Mouse (Mus musculus) retina, embryonic 14.5 days (tissue): ENCODE data around the gene Slit2.

Experiments
- DNase-seq: peaks from one replicate; pipeline ENCODE4 v3.0.0-alpha.2; 2015; ENCODE audit warnings: low spot score

Gene Slit2

DNA sequence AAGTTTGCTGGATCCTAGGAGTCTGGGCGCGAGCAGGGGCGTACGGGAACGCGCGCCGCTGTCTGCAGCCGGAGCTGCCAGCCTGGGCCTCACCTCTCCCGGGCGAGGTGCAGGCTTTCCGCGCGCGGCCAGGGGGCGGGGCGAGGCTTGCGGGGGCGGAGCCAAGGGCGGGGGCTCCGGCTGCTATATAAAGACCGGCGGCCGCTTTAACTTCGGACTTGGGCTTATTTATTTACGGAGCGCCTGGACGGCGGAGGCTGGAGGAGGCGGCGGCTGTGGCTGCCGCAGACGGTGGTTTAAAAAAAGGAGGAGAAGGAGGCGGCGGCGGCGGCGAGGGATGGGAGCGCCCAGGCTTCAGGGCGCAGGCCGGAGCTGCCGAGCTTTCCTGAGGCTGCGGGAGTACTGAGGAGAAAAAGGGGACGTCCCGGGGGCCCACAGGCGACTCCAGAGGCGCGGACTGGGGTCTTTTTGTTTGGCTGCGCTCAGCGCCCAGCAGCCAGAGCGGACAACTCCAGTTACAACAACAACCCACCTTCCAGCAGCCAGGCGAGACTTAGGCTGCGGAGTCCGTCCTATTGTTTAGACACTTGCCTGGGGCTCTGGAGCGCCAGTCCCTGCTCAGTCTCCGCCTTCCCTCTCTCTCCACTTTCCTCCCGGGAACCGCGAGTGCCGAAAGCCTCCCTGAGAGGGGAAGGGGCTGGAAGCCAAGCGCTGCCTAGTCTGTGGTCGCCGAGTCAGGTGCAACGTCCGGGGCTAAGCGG, at the start of gene Slit2:
Slit2 (plus strand) TSS at position 198 of the 761 bp plus-strand sequence.
- peak; percentile 87 for DNase-seq

DNA sequence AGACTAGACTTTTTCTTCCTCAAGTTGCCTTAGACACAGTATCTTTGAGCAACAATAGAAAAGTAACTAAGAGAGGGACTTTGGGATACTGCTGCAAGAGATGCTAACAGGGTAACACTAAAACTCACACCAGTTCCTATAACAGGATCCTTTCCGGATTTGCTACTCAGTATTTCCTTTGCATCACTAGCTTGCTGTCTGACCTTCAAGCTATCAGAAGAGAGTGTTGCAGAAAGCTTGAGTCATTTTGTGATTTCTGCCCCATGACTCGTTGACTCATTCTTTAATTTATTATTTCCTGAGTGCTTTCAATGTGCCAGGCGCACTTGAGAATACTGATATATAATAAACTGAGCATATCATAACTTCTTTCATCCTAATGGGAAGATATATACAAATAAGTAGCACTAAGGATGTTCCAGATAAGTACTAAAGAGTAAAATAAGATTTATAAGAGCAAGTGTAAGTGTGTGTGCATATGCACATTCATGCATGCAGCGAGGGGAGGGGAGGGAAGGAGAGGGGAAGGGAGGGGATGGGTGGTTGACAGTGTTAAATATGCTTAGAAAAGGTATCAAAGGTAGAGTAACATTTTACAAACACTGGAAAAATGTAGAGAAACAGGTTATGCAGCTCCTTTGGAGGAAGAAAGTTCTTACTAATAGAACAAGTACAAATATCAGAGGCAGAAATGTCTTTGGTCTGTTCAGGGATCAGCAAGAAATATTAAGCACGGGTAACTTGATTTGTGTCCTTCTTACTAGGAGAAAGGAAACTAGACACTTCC, 44.2 kb upstream of the Slit2 start:
- no peak for DNase-seq

DNA sequence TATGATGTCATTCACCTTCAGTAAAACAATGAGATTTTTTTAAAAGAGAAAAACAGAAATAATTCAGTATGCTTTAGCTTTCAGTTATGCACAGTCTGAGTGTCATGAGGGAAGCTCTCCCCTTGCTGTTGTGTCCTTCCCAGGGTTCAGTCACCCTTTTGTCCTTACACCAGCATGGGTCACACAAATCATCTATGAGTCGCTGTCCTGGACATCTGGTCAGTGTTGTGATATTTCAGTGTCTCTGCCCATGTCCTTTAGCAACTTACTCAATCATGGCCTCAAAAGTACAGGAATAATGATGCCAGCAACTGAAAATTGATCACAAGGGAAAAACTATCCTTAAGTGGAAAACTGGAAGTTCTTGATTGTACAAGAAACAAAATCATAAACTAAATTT, 26.5 kb upstream of the Slit2 start:
- DNase-seq = no peak

DNA sequence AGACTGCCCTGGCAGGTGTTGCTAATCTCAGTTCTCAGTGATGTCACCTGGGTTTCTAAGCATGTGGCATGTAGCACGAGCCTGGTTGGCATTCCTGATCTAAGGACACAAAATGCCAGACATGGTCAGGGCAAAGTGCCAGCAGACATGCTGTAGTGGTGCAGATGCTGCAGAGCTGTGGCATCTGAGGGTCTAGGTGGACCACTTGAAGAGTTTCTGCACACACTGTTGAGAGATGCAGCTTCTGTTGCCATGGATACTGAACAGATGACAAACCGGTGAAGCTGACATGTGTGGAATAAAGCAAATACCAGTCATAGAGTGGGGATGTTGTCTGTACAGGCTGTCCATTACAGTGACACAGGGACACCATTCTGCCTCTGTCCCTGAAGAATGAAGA, 7.1 kb upstream of the Slit2 start:
- DNase-seq = no peak

DNA sequence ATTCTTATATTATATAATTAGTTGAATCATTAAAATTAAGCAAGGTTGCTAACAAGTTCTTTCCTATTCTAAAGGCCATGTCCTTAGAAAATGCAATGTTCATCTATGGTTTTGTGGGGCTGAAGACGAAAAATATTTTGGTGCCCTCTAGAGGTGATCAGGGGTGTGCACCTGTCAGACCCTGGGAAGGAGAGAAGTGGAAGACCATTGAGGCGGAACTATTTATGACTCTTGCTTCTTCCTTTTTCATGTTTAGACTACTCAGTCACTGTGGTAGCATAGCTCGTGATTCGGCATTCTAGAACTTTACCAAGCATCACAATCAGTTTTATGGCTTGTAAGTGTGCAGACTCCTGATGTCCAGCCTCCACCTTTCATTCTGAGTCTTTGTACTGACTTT, 3.6 kb upstream of the Slit2 start:
- DNase-seq = peak; percentile 70

DNA sequence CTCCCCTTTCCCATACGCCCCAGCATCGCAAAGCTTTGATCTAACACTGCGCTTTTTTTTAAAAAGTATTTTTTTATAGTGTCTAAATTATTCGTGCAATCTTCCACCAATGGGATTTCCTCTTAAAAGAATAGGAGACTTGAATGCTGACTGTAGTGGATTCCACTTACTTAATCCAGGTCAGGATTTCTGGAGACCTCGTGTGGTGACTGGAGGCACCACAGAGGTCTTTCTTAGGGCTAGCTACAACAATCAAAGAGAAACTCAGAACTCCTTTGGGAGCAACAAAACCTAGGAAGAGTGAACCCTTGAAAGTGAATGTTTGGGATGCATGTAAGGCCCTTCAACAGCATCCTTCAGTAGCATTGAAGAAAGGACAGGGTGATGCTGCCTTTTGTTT, 2.5 kb upstream of the Slit2 start:
- DNase-seq = peak; percentile 52

DNA sequence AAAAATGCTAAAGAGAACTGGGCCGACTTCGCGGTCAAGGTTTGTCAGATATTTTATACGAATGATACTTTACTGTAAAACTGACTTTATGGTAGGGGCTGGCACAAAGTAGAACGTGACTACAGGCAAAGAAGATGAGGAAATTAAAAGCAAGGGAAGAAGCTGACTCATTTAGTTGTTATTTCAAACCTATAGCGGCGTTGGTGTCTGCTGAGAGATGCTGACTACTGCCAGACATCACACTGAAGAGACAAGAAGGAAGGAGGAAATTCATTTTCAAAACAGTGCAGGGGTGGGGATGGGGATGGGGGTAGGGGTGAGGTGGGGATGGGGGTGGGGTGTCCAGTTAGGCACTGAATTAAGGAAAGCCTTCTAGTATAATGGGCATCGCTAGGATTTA, 987 bp upstream of the Slit2 start:
- no peak for DNase-seq

DNA sequence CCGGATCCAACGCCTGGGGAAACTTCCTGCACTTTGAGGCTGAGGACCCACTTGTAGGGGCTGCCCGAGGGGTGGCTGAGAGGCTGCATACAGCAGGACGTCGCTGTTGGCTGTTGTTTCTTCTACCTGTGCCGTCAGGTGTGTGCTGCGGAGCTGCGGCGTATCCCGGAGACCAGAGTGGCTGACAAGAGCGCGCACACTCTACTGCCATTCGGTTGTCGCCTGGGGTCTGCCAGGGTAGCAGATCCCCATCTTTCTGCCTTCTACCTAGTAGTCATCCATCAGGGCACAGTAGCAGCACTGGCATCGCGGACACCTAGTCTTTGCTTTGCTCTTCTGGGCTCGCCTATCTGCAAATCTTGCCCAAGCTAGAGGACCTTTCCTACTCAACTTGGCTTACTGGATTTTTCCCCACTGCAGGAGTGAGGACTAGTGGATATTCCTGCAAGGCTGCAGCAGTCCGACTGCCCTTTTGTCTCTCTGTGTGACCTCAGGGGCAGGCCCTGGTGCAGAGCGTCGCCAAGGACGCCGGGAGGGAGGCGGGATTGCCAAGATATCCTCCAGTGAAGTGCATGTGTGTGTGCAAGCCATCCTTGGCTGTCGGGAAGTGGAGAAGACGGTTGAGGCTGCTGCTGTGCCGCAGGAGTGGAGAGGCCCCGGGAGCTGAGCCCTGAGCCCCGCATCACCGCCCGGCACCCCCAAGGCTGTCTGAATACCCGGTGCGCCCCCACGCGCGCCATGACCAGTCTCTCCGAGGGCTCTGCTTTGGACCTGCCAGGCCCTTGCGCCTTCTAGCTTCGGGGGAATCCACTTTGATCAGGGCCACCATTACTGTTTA, 1.0 kb downstream of the Slit2 start:
- peak; percentile 65 for DNase-seq

DNA sequence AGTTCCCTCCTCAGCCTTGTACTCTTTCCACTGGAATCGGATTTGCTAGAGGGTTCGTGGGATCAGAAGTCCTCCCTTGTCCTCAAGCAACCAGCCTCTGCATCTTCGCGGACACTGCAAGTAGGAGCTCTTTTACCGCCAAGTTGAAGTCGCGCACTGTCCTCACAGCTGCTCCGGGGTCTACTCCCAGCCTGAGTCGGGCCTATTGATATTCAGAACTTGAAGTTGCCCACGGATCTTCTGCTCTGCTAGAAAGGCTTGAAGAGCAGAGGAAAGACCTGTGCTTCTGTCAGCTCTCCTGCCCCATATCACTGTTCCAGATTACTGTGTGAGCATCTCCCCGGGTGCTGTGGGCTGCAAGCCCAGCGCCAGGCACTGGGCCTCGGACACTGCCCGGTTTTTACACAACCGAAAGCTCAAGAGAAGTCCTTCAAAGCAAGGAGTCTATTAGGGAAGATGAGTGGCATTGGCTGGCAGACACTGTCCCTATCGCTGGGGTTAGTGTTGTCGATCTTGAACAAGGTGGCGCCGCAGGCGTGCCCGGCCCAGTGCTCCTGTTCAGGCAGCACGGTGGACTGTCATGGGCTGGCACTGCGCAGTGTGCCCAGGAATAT, 1.8 kb downstream of the Slit2 start:
- peak; percentile 46 for DNase-seq

DNA sequence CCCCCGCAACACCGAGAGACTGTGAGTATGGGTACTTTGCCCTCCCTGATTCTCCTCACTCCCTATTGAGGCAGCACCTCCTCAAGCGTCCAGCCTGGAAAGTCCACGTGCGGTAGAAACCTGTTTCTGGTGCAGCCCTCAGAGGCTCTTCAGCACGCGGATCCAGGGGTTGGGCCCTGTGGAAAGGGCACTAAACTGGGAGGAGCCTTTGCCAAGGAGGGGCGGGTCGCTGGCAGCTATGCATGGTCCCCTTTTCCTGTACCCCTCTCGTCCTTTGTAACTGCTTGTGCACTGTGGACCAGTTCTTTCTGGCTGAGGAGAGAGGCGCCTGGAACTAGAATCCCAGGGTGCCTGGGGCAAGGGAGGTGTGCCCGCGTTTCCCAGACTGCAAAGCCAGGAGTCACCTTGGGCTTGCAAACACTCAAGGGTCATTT, 2.3 kb downstream of the Slit2 start:
- DNase-seq = peak; percentile 65

DNA sequence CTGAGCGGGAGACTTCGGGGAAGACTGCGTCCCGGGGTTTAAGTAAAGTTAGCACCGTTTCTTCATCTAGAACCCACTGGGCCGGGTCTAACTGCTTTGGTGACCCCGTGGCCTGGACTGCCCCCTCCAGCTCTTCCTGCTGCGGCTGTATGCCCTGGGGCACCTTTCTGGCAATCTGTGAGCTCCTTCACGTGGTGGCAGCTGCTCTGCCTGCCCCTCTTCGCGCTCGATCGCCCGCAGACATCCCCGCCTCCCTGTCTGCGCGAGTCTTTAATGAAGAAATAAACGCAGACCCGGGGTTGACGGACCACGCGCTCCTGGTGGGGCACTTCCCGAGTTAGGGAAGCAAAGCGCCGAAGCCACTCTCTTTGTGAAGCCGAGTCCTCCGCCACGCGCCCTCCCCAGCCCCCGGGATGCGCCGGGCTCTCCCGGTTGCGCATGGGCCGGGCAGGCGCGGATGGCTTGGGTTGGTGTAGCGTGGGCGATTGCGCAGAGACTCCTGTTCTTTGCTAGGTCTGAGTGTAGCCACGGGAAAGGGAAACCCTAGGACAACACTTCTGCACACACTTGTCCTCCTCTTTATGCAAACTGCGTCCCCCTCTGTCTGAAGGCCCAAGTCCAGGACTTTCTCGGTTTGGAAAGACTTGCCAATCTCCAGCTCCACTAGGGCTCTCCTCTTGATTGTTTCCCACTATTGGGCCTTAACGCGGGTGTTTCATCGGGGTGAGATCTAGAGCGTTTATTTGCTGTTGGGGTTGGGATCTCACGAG, 3.1 kb downstream of the Slit2 start:
- DNase-seq = peak; percentile 68

DNA sequence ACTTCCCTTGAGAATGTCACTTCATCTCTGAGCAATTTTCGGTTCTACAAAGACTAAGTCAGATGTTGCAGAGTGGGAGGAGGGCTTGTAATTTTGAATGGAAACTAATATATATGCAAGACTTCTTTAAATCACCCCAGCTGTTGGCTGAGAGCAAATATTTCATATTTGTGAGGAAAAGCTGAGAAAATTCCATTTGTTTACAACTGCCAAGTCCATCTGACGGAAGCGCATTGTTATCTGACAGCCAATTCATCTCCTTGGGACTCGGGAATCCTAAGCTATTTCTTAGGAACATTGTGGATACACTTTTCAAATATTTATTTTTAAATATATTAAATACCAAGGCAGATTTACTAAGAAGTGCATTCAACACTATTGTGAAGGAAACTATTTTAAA, 8.0 kb downstream of the Slit2 start:
- no peak for DNase-seq

DNA sequence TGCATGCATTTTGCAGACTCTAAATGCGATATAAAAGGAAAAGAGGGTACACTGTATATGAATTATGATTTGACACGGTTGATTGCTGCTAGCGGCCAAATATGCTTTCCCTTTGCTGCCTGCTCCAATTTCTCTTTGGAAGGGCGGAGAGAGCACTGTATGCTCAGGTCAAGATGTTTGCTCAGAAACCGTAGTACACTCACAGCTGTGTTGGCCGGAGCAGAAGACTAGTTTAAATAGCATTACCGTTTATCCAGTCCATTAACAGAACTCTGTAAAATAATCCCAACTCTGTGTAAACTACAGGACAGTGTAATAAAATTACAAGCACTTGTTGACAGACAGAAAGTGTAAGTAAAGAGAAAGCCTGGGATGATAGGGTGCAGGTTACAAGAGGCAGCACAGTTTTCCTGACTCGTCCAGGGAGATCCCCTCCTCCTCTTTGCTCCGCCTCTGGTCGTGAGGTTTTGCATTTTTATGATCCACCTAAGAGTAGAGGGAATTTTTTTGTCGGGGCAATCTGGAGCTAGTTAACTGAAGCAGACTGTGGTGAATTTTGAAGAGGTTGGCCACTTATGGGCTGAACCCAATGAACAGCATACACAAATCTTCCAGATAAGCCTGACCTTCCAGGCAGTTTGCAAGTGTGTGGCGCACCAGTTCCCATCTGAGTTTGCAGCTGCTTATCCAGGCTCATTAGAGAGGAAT, 20.9 kb downstream of the Slit2 start:
- DNase-seq = peak; percentile 30

DNA sequence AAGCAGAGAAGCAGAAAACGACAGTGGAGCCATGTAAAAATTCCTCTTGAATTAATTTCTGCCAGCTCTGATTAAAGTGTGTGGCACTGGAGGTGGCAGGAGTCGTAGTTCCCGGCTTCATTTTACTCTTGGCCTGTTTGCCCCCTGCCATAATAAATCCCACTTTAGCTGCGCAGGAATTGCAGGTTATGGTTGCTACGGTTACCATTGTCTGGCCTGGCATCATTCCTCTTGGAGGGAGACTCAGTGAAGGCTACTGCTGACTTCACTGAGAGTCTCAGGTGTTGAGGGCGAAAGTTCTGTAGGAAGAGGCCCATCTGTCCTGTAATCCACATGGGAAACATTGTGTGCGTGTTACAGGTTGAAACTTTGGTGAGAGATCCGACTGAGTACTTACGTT, 22.6 kb downstream of the Slit2 start:
- peak; percentile 56 for DNase-seq

DNA sequence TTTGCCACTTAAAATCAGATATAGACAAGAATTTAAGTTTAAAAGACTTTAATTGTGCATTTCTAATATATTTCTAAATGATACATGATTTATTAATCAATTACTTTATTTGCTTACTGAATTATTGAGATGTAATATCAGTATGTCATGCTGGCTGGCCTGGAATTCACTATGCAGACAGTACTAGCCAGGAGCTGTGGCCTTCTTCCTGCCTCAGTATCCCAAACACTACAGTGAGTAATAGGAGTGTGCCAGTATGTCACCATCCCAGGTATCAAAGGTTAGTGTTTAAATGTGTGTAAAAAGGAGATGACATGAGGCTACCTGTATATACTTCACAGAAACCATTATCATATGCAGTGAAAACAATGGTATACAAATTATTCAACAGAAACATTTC, 23.1 kb downstream of the Slit2 start:
- DNase-seq = no peak

DNA sequence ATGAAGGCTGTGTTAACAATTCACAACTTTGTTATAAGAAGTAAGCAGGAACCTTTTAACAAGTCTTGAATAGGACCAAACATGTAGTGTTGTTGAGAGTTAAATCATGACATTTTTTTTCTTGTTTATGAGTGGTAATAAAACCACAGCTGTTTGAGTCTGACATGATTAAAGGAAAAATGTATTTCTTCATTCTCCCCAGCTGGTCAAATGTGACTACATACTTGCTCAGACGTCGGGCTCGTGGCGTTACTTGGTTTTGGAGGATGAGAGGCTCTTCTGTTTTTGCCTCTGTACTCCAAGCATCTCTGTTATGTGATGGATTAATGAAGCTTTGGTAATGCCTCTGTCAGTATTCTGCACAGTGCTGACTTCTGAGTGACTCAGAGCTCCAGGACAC, 40.5 kb downstream of the Slit2 start:
- DNase-seq = peak; percentile 12

DNA sequence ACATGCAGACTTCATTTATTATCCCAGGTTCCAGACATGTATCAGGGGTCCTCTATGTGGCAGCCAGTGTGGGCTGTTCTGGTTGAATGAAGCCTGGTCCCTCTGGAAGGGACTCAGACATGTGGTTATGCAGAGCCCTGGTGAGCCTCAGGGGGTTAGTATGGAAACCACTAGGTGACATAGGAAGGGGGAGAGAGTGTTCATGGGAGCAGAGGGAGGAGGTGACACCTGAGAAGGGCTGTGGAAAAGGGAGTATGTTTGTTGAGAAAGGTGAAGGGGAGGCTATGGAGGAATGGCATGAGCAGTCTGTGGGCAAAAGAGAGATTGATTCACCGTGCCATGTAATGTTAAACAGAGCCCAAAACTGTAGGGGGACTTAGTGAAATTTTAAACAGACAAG, 51.9 kb downstream of the Slit2 start:
- DNase-seq = no peak

DNA sequence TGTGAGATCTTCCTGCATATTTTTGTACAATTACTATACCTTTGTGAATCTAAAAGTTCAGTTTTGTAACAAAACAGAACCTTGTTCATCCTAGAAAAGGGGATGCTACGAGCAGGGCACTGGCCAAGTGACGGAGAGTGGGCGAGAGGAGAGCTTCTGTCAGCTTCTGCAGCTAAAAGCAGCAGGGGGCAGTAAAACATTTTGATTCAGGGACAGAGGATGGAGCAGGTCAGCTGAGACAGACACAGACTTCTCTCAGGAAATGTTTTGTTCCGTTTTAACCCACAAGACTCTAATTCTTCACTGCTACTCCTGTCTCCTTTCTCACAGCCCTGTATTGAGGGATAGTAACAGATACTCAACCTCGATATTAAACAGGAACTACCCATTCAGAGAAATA, 55.1 kb downstream of the Slit2 start:
- DNase-seq = peak; percentile 72

DNA sequence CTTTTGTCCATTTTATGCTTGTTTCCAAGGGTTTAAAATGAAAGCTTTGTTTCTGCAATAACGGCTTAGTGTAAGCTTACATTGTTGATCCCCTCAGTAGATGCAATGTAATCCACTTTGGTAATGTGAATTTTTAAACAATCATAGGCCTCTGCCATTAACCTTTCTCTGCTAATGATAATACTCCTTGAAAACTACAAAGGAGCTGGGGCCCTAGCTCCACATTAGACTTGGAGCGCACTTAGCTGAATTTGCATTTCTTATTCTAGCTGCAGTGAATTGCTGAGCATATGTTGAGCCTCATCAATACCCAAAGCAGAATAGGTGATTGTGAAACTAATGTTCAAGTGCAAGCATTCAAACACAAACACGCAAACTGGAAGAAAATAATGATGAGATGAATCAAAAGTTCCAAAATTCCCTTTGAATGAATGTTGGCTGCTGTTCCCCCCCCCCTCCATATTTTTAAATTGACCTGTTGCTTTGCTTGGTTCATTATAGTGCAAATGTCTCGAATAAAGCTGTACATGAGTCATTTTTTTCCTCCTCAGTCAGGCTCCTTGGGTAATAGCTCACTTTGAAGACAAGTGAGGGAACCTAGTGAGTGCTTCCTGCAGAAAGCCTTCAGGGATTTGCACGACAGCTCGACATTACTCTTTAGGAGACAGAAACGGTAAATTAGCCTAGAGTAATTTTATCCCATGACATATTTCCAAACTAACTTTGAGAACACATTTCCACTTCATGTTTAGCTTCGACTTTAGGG, 66.2 kb downstream of the Slit2 start:
- DNase-seq = no peak
